Mouse (Mus musculus) hematopoietic stem cell, adult 5-6 weeks (primary cell): ENCODE results near the gene Car14. TPM values are rescaled to one million over a fixed set of nuclear protein-coding genes. Genes with fewer than 3 reads are reported as not detected.
"Not testable (repeated sequence)": the region's sequence is repeated elsewhere in the genome, so short reads cannot be mapped to it uniquely, and the experiment has no call there.

Source experiments
- ATAC-seq, 2 experiments: fragments of 125-278 bp in 1 of 2; replicated peaks in 1 of 2; 2 replicates each; pipeline ENCODE4 v1.8.0; 2016 to 2017; ENCODE audit warnings: inconsistent platforms in 2 of 2, mild to moderate bottlenecking in 2 of 2, moderate number of reproducible peaks in 2 of 2, low read depth in 1 of 2, moderate TSS enrichment in 1 of 2; ENCODE audit not compliant: low FRiP score in 2 of 2, poor library complexity in 2 of 2, severe bottlenecking in 2 of 2, insufficient read depth in 1 of 2, low TSS enrichment in 1 of 2
- total RNA-seq: library from RNA; stranded (forward); fragments of 172-1452, 232-1000 nt; gene quantifications from 2 replicates; pipeline ENCODE4 v1.2.3, GENCODE M21; 2017

The Car14 gene
- total RNA-seq, 1 experiment from 2014 or later: not detected

- ATAC-seq: no peak
Observed at GRCm38 (mm10) chr3:95901616-95902372, 2.7 kb downstream of the Car14 start.

DNA sequence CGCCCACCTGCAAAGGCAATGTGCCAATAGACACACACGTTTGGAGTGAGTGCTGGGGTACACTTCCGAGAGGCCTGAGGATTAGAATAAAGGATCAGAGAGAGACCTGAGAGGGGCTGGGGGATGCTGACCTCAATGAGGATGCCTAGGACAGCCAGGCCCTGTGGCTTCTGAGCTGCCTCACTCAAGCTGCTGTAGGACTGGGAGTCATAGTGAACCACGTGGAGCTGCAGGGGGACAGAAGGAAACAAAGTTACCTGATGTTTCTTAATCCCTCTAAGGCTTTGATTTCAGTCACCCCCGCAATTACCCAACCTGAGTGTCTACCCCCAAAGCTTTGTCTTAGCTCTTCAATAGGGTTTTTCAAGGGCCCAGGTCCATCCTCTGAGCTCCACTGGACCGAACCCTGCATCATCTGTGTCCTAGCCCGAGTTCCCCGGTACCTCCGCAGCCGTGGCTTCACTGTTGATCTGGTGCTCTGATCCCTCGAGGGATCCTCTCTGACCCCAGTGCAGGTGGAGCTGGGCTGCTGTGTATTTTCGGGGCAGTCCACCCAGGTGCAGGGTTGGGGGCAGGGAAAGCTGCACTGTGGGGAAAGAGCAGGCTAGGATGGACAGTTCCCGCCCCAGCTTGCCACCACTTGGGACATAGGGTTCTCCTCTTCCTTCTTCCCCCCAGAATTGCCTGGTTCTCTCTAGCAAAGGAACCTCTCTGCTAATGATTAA lies 4.5 kb downstream of the Car14 start:
- ATAC-seq: no peak

GRCm38 (mm10) chr3:95895501-95895900 lies 9.0 kb downstream of the Car14 start:
- ATAC-seq: not testable (repeated sequence)

GRCm38 (mm10) chr3:95894317-95895160 lies 10.0 kb downstream of the Car14 start:
- ATAC-seq: no peak

GRCm38 (mm10) chr3:95893606-95894316 lies 10.7 kb downstream of the Car14 start, which contains the start of gene Aph1a:
Aph1a (plus strand) TSS chr3:95893969.
- ATAC-seq: peak; percentile 97

DNA sequence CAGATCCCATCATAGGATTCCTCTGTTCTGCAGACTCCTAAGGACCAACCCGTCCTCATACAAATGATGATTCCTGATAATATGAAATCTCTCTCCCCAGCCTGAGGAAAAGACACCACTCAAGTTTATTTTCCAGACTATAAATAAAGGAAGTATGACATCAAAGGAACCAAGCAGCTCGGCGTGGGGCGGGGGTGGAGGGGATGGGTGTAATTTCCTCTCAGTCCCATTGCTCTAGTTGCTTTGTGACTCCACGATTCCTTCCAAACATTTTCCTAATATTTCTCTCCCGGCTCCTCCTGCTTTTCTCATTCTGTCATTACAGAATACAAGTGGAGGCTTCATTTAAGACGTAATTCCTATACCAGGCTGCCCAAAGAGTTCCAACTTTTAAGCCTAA lies 11.4 kb downstream of the Car14 start:
- no peak for ATAC-seq

GRCm38 (mm10) chr3:95892066-95893052 lies 12.1 kb downstream of the Car14 start:
- ATAC-seq: no peak

DNA sequence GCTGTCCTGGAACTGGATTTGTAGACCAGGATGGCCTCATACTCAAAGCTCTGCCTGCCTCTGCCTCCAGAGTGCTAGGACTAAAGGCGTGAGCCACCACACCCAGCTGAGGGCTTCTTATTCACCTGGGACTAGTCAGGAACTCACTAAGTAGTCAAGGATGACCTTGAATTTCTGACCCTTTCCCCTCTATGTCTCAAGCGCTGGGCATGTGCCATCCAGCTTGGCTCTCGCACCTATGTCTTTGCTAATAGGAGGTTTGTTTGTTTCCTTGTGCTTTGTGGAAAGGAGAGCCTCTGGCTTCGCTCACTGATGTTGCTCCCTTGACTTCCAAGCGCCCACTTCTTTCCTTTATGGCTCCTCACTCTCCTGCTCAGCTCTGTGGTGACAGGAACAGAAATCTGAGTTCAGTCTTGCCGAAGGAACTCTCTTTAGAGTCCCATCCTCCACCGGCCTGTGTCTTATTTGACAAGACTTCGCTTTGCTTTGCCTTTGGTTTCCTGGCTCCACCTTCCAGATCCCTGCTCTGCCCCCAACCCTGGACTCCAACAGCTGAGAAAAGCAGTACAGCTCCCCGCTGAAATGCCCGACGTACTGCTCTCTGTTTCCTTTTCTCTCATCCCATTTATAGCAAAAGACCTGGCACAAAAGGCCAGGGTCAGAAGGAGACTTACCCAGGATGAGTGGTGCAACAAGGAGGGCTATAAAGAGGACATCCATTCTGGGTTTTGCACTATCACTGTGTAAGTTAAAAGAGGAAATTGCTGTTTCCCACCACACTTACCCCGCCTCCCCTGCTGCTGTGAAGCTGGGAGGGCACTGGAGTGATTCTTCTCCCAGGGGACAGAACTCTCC lies 13.1 kb downstream of the Car14 start, which contains the start of gene BC028528:
TSS of gene BC028528 (minus strand) at position 795 of the 855 bp plus-strand sequence.
- peak; percentile 52 to 59 for ATAC-seq

GRCm38 (mm10) chr3:95889664-95890063 lies 14.8 kb downstream of the Car14 start:
- ATAC-seq: no peak

DNA sequence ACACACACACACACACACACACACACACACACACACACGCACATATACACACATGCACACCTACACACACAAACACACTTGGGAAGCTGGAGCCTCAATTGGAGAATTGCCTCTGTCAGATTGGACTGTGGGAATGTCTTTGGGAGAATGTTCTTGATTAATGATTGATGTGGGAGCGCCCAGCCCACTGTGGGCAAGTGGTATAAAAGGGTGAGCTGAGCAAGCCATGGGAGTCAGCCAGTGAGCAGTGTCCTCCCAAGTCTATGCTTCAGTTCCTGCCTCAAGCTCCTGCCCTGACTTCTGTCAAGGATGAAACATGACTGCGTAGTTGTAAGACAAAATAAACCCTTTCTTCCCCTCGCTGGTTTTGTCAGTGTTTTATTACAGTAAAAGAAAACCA lies 16.9 kb downstream of the Car14 start:
- ATAC-seq: no peak

DNA sequence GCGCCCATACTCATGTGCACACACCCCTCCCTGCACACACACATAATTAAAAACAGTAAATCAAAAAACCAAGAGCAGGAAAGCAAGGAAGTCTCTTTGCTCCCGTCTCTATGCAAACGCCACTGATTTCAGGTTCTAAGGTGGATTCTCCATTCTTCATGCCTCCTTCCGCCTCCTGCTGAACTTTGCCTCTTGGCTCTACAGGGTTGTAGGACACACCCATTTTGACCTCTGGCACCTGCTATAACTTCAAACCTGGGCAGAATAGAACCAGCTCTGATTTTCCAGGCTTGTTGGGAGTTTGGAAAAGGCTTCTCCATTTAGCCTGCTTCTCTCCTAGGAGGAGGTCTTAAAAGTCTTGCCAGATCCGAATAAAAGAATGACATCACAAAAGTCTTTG lies 20.1 kb downstream of the Car14 start:
- no peak for ATAC-seq

- ATAC-seq: 0 out of 4 replicates have a peak, but pooled peaks of 1 of the 2 experiments have one; percentile 12
Observed at GRCm38 (mm10) chr3:95882816-95883425, 21.6 kb downstream of the Car14 start.

DNA sequence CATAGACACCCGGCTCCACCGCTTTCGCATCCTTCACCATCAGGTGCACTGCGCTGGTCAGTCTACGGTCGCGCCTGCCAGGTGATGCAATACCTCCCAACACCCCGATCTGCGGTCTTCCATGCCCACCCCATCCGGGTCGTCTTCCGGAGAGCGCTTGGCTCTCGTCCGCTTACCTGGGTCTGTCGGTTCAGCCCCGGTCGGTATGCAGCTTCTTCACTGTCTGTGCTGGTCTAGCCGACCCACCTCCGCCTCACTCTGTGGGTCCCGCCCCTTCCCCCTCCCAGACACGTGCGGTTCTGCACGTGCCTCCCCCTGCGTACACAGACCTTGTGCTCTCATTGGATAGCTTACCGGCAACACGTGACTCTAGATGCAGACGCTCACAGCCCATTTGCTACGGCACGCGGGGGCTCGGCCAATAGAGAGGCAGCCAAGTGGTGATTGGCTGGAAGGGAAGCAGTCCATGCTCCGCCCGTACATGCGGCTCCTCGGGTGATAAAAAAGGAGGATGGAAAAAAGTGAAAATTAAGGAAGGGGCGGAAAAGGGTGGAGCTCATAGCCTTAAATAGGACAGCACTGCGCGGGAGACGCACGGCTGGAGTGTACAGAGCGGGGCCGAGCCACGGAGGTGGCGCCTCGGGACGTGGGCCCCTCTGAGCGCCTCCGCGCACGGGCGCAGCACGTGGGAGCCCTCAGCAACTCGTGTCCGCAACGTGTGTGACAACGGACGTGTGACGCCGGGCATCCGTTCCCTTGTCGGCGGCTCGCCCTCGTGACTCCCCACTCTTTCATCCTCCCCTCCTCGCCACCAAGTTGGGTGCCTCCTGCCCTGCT lies 22.3 kb downstream of the Car14 start, which contains the start of gene Ciart:
TSS of gene Ciart (minus strand) at position 273 of the 837 bp plus-strand sequence.
- peak; percentile 97 to 99 for ATAC-seq

DNA sequence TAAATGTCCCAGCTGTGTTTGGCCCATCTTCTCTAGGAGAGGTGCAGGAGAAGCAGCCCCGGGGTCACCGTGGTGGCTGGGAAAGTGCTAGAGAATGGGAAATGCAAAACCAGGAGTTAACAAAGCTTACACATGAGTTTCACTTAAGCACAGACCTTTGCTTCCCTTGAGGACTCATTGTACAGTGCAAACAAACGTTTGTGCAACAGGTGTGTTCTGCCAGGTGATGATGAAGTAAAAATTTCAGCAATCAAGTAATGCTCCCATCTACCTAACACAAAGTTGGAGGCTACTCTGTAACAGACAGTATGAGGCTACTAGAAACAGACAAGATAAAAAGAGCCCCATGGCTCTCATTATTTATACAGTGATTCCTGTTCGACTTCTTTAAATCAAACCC lies 25.4 kb downstream of the Car14 start:
- ATAC-seq: no peak
